Mouse (Mus musculus) embryonic facial prominence, embryonic 14.5 days (tissue): ENCODE measurements at regions not wholly inside any gene's neighbourhood (a gene's known extent, or its start where the extent isn't known, plus 50 kb on each side); places are given as distances from the start of the nearest gene placed in this dataset.

Source experiments
- ATAC-seq: fragments of 200-750 bp; cut with Nextera tagmentation; 2 replicates; pipeline ENCODE4 v1.8.0; 2017; ENCODE audit warnings: low read depth, moderate number of reproducible peaks, moderate TSS enrichment
- DNase-seq: peaks from one replicate; pipeline ENCODE4 v3.0.0-alpha.2; 2015; ENCODE audit warnings: low spot score
- H3K27ac ChIP-seq: fragments of 300-500 bp; sonication (generic); replicated peaks from 2 replicates; pipeline ENCODE4 v1.5.1; 2014; ENCODE audit warnings: low read depth, mild to moderate bottlenecking, low read length, moderate library complexity
- H3K27me3 ChIP-seq: fragments of 300-500 bp; sonication (generic); replicated peaks from 2 replicates; pipeline ENCODE4 v1.6.1; 2014; ENCODE audit warnings: low read length; ENCODE audit not compliant: control insufficient read depth, insufficient read depth
- H3K36me3 ChIP-seq: fragments of 300-500 bp; sonication (generic); 2 replicates; pipeline ENCODE4 v1.6.1; 2014; ENCODE audit warnings: low read length, mixed read lengths; ENCODE audit not compliant: control insufficient read depth, insufficient read depth
- H3K4me1 ChIP-seq: fragments of 300-500 bp; sonication (generic); 2 replicates; pipeline ENCODE4 v1.6.1; 2014; ENCODE audit warnings: antibody characterized with exemption, low read length; ENCODE audit not compliant: control insufficient read depth, insufficient read depth
- H3K4me2 ChIP-seq: fragments of 300-500 bp; sonication (generic); 2 replicates; pipeline ENCODE4 v1.6.1; 2014; ENCODE audit warnings: low read depth, mild to moderate bottlenecking, low read length, moderate library complexity, mixed read lengths
- H3K4me3 ChIP-seq: fragments of 300-500 bp; sonication (generic); 2 replicates; pipeline ENCODE4 v1.5.1; 2014; ENCODE audit warnings: low read depth, mild to moderate bottlenecking, low read length
- H3K9ac ChIP-seq: fragments of 300-500 bp; sonication (generic); 2 replicates; pipeline ENCODE4 v1.6.1; 2014; ENCODE audit warnings: low read depth, mild to moderate bottlenecking, low read length, moderate library complexity, mixed read lengths
- H3K9me3 ChIP-seq: fragments of 300-500 bp; sonication (generic); 2 replicates; pipeline ENCODE4 v1.6.1; 2016; ENCODE audit warnings: low read length; ENCODE audit not compliant: control insufficient read depth
- WGBS: fragments of 180-500 bp; shearing (Covaris S2); extraction: QIAGEN DNeasy Blood & Tissue Kit; methylation state at CpG from one replicate; pipeline ENCODE4 v1.1.7; 2014; 5-methylcytosine and 5-hydroxymethylcytosine counted together

DNA sequence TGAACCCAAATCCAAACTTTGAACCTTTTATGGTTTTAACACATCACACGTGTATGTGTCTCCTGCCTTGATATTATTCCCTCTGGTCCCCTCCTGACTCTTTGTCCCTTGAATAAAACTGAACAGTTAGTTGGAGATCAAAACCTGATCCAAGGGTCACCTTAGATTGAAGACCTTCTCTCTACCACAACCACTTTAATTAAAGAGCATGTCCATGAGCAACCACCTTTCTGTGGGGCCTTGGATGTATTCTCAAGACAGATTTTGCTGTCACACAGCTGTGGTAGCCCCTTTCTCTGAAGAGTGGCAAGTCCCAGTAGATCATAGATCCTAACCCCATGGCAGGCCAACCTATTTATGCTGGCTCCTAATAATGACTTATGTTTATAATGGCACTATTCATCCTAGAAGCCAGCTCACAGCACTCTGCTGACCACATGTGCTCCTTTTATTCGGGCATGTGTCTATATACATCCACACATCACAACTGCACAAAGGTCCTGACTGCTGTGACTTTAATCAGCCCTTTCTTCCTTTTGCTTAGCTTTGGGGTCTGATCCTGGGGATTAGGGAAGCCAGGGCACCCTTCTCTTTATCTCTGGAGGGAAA, 536.8 kb upstream of the Tenm2 start:
- ATAC-seq (no peak), DNase-seq (no peak)
- Histone ChIP-seq H3K27me3 (no peaks in the 10 kb centered on the region), H3K4me1 (no peaks in the 10 kb centered on the region), H3K4me3 (no peak overlapping the region), H3K9ac (no peak overlapping the region), H3K9me3 (no peaks in the 10 kb centered on the region), H3K36me3 (no peaks in the 10 kb centered on the region), H3K27ac (no peak overlapping the region), H3K4me2 (no peak overlapping the region)
- 61% methylated on average over 2 of the region's 2 CpGs for WGBS

DNA sequence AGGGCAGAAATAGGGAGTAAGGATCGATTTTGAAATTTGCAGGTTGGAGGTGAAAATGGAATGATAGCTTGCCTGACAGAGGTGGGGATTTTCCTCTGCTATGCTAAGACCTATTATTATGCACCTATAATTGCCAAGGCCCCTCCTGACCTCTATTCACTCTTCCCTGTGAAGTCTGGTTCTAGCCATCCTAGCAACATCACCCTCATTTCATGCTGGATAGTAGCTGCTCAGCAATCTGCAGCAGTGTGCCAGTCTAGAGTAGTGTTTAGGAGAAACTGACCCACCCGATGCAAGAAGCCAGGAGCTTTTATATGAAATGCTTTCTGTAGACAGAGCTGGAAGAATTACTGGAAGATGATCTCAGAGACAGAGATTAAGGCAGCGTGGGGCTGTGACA, 535.1 kb upstream of the Tenm2 start:
- Histone ChIP-seq H3K27ac (no peak overlapping the region), H3K27me3 (no peaks in the 10 kb centered on the region), H3K9me3 (no peaks in the 10 kb centered on the region), H3K36me3 (no peaks in the 10 kb centered on the region), H3K4me3 (no peak overlapping the region), H3K4me2 (no peak overlapping the region), H3K9ac (no peak overlapping the region), H3K4me1 (no peaks in the 10 kb centered on the region)
- DNase-seq (no peak), ATAC-seq (no peak)
- WGBS: 70% methylated on average over 3 of the region's 3 CpGs

DNA sequence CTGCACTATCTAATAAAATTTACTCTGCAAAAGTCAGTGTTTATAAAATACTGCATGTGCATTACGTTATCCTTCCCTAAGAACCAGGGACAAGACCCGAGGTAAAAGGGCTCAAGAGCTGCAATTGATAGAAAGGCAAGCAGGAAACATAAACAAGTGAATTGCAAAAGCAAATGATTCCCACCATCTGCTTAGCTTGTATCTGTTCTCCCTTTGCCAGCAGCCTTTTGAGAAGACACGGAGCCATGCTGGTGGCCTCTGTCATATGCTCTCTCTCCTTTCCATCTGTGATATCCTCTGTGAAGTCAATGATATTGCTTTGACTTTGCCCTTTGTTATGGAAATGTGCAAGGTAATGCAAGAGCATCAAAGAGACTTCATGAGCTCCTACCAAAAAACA, 532.4 kb upstream of the Tenm2 start:
- H3K9ac ChIP-seq: no peak overlapping the region
- H3K36me3 ChIP-seq: no peaks in the 10 kb centered on the region
- H3K4me3 ChIP-seq: no peak overlapping the region
- H3K27me3 ChIP-seq: no peaks in the 10 kb centered on the region
- no peak overlapping the region for H3K27ac ChIP-seq
- WGBS: 62% methylated on average over 3 of the region's 3 CpGs
- ATAC-seq (no peak), DNase-seq (no peak)
- H3K9me3 ChIP-seq: no peaks in the 10 kb centered on the region
- H3K4me2 ChIP-seq: no peak overlapping the region
- no peaks in the 10 kb centered on the region for H3K4me1 ChIP-seq

DNA sequence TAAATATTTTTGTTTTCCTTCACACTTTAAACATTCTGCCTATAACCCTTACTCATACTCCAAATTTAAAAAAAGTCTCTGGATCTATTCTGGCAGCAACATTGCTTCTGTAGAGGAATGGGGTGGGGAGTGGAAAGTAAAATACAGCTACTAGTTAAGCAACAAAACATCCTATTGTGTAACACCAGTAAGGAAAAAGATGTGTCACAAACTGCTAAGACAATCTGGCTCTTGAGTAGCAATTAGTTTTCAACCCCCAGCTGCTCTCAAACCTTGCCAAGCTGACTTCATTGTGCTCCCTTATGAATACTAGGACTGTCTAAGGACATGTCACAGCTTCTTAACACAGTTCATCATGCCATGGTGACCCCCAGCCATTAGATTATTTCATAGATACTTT, 500.2 kb upstream of the Tenm2 start:
- ATAC-seq: no peak
- no peak overlapping the region for H3K9ac ChIP-seq

DNA sequence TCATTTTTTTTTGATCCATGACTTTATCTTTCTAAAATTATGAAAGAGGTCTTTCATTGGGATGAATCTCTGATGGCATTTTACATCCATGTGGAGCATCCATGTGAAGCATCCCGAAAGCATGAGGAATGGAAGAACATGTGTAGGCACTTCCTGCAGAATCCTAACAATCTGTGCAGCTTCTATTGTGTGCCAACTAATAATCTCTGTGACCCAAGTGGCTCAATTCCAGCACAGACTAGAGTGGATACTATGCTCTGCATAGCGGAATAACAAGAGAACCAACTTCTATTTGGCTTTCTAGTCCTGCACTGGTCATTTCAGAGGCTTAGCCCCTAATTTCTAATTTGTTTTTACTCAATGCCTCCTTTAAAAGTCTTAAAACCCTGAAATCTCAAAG, 499.7 kb upstream of the Tenm2 start:
- WGBS: 73% methylated on average over 2 of the region's 2 CpGs
- Histone ChIP-seq H3K9me3 (no peaks in the 10 kb centered on the region), H3K36me3 (no peaks in the 10 kb centered on the region), H3K4me1 (no peaks in the 10 kb centered on the region), H3K27me3 (no peaks in the 10 kb centered on the region), H3K4me3 (no peak overlapping the region), H3K9ac (no peak overlapping the region), H3K4me2 (no peak overlapping the region), H3K27ac (no peak overlapping the region)
- DNase-seq (no peak), ATAC-seq (no peak)

More for the DNA sequence above, 500.2 kb upstream of the Tenm2 start:
- Histone ChIP-seq H3K9me3 (no peaks in the 10 kb centered on the region), H3K27me3 (no peaks in the 10 kb centered on the region), H3K27ac (no peak overlapping the region), H3K4me2 (no peak overlapping the region), H3K36me3 (no peaks in the 10 kb centered on the region), H3K4me1 (no peaks in the 10 kb centered on the region), H3K4me3 (no peak overlapping the region)
- no peak for DNase-seq

DNA sequence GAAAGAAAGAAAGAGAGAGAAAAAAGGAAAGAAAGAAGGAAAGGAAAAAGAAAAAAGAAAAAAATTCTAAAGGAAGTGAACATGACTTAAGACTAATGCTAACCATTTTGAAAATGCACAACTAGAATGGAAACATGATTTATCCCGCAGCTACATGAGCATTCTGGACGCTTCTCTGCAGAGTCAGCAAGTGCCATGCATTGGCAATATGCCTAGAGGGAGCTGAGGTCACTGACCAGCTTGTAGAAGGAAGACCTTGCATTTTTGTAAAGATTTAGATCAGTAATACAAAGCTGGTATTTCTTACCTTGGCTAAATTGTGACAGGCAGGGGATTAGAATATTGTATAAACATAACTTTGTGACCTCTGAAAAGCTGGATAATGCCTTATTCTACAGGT, 461.2 kb upstream of the Tenm2 start:
- no peak overlapping the region for H3K9ac ChIP-seq
- no peak for ATAC-seq
- H3K27me3 ChIP-seq: no peaks in the 10 kb centered on the region
- no peak overlapping the region for H3K4me3 ChIP-seq
- no peak overlapping the region for H3K4me2 ChIP-seq
- no peak overlapping the region for H3K27ac ChIP-seq
- H3K9me3 ChIP-seq: no peaks in the 10 kb centered on the region
- DNase-seq: no peak
- WGBS: 39% methylated on average over 2 of the region's 2 CpGs
- no peaks in the 10 kb centered on the region for H3K4me1 ChIP-seq
- H3K36me3 ChIP-seq: no peaks in the 10 kb centered on the region

DNA sequence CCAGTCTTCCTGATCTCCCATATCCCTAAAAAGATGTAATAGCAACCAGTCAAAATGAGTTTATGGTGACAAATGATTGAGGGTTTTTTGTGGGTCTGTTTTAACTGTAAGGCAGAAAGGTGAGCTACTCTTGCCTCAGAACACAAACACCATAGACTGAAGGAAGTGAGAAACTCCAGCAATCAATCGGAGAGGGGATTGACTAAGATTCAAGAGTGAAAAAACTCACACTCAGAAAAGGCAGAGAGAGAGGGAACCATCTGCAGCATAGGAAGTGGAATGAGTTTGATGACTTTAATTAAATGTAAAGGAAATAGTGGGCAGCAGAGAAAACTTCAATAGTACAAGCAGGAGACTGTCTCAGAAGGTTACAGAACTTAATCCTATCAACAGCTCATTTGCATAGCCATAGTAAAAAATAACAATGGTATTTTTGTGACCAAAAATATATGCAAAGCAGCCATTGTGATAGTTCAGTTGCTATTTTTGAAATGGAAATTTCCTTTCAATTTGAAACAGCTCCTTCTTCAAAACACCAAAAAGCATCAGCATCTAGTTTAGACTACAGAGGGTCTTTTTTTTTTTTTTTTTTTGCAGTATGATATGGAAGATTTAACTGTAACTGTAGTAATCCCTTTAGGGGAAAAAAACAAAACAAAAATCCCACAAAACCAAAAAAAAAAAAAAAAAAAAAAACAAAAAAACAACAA, 442.9 kb upstream of the Tenm2 start:
- ATAC-seq: no peak

DNA sequence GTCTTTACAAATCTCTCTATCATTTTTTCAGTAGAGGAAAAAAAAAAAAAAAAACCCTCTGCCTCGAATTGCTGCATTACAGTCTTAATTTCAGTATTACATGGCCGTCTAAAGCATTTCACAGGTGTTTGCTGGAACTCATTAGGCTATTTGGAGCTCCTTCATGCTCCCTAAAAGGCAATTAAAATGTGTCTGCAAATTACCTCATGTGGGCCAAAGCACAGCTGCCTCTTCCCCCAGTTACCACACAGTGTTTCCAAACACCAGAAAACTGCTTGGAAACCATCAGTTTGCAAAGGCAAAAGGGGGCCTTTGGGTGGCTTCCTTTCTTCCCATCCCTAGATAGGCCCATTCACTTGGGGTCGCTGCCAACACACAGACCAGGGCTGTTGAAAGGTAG, 435.6 kb upstream of the Tenm2 start:
- H3K36me3 ChIP-seq: no peaks in the 10 kb centered on the region
- no peak overlapping the region for H3K9ac ChIP-seq
- 46% methylated on average over 3 of the region's 3 CpGs for WGBS
- H3K4me3 ChIP-seq: no peak overlapping the region
- H3K4me2 ChIP-seq: no peak overlapping the region
- no peak overlapping the region for H3K27ac ChIP-seq
- H3K9me3 ChIP-seq: no peaks in the 10 kb centered on the region
- no peaks in the 10 kb centered on the region for H3K4me1 ChIP-seq
- no peaks in the 10 kb centered on the region for H3K27me3 ChIP-seq
- ATAC-seq (no peak), DNase-seq (peak; percentile 5)

More for the DNA sequence above, 442.9 kb upstream of the Tenm2 start:
- WGBS: 62% methylated on average over 1 of the region's 1 CpGs
- Histone ChIP-seq H3K36me3 (no peaks in the 10 kb centered on the region), H3K4me2 (no peak overlapping the region), H3K27ac (no peak overlapping the region), H3K9me3 (no peaks in the 10 kb centered on the region), H3K4me1 (no peaks in the 10 kb centered on the region), H3K27me3 (no peaks in the 10 kb centered on the region), H3K4me3 (no peak overlapping the region), H3K9ac (no peak overlapping the region)
- DNase-seq: no peak

DNA sequence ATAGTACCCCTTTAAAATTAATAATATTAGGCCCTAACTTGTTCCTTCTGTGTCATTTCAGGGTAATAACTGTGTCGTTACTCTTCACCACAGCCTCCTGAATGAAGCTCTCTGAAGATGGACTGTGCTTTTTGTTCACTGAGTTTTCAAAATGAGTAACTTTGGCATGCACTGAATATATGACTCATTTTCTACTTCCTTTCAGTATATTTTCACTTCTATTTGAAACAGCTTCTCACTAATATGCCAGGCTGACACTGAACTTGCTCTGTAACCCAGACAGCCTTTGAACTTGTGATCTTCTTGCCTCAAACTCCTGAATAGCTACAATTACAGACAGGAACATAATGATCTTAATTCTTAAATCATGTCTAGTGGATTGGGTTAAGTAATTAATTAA, 431.2 kb upstream of the Tenm2 start:
- 67% methylated on average over 1 of the region's 1 CpGs for WGBS
- Histone ChIP-seq H3K4me3 (no peak overlapping the region), H3K27ac (no peak overlapping the region), H3K27me3 (no peaks in the 10 kb centered on the region), H3K9ac (no peak overlapping the region), H3K36me3 (no peaks in the 10 kb centered on the region), H3K4me2 (no peak overlapping the region), H3K9me3 (no peaks in the 10 kb centered on the region), H3K4me1 (no peaks in the 10 kb centered on the region)
- no peak for DNase-seq
- no peak for ATAC-seq
